Mouse (Mus musculus) myocyte (in vitro differentiated cells): ENCODE measurements at regions not wholly inside any gene's neighbourhood (a gene's known extent, or its start where the extent isn't known, plus 50 kb on each side); places are given as distances from the start of the nearest gene placed in this dataset.

ENCODE experiments used
- H3K27me3 ChIP-seq: one replicate; pipeline ENCODE4 v1.6.1; 2011; ENCODE audit not compliant: control insufficient read depth, insufficient read depth, insufficient read length
- H3K36me3 ChIP-seq: one replicate; pipeline ENCODE4 v1.6.1; 2011; ENCODE audit not compliant: control insufficient read depth, insufficient read depth
- H3K4me2 ChIP-seq: one replicate; pipeline ENCODE4 v1.6.1; 2011; ENCODE audit warnings: low read depth, control low read depth
- H3K4me3 ChIP-seq: one replicate; pipeline ENCODE4 v1.5.1; 2011; ENCODE audit warnings: mild to moderate bottlenecking, control low read depth, moderate library complexity
- H3K79me2 ChIP-seq: one replicate; pipeline ENCODE4 v1.6.1; 2011; ENCODE audit not compliant: control insufficient read depth, insufficient read depth
- H3ac ChIP-seq: one replicate; pipeline ENCODE4 v1.6.1; 2011; ENCODE audit not compliant: control insufficient read depth, insufficient read length
- CEBPB ChIP-seq: IDR thresholded peaks from 2 replicates; pipeline ENCODE4 v1.6.1; 2011; ENCODE audit warnings: mild to moderate bottlenecking, moderate library complexity; ENCODE audit not compliant: poor library complexity, insufficient read depth, severe bottlenecking
- E2F4 ChIP-seq: IDR thresholded peaks from one replicate; pipeline ENCODE4 v1.6.1; 2011; ENCODE audit warnings: mild to moderate bottlenecking, control low read depth, moderate library complexity; ENCODE audit not compliant: insufficient read depth
- MAX ChIP-seq: IDR thresholded peaks from one replicate; pipeline ENCODE4 v1.6.1; 2011; ENCODE audit warnings: low read depth, mild to moderate bottlenecking, control low read depth
- MYOD1 ChIP-seq, 3 experiments: IDR thresholded peaks; one replicate each; pipeline ENCODE4 v1.6.1; 2011; ENCODE audit warnings: control low read depth in 2 of 3, low read depth in 2 of 3, mild to moderate bottlenecking in 2 of 3, moderate library complexity in 1 of 3; ENCODE audit not compliant: insufficient read length in 2 of 3, control insufficient read depth in 1 of 3
- MYOG ChIP-seq, 3 experiments: IDR thresholded peaks; one replicate each; pipeline ENCODE4 v1.6.1; 2011; ENCODE audit warnings: control low read depth in 2 of 3, low read depth in 2 of 3, mild to moderate bottlenecking in 2 of 3; ENCODE audit not compliant: insufficient read length in 2 of 3, control insufficient read depth in 1 of 3, insufficient read depth in 1 of 3
- POLR2A ChIP-seq: IDR thresholded peaks from one replicate; pipeline ENCODE4 v1.6.1; 2011; ENCODE audit warnings: low read depth, mild to moderate bottlenecking, control low read depth, moderate library complexity; ENCODE audit not compliant: insufficient read length
- POLR2AphosphoS2 ChIP-seq: IDR thresholded peaks from one replicate; pipeline ENCODE4 v1.6.1; 2011; ENCODE audit warnings: low read depth, control low read depth; ENCODE audit not compliant: insufficient read length
- REST ChIP-seq: IDR thresholded peaks from one replicate; pipeline ENCODE4 v1.6.1; 2011; ENCODE audit warnings: mild to moderate bottlenecking, control low read depth, moderate library complexity; ENCODE audit not compliant: insufficient read depth, insufficient read length
- SRF ChIP-seq: IDR thresholded peaks from one replicate; pipeline ENCODE4 v1.6.1; 2011; ENCODE audit warnings: low read depth; ENCODE audit not compliant: control insufficient read depth, insufficient read length
- TCF12 ChIP-seq: IDR thresholded peaks from one replicate; pipeline ENCODE4 v1.6.1; 2011; ENCODE audit warnings: mild to moderate bottlenecking, control low read depth; ENCODE audit not compliant: poor library complexity, insufficient read depth, severe bottlenecking
- TCF3 ChIP-seq: IDR thresholded peaks from one replicate; pipeline ENCODE4 v1.6.1; 2011; ENCODE audit warnings: low read depth, control low read depth; ENCODE audit not compliant: insufficient read length
- USF1 ChIP-seq: IDR thresholded peaks from one replicate; pipeline ENCODE4 v1.6.1; 2011; ENCODE audit warnings: low read depth, mild to moderate bottlenecking, control low read depth, moderate library complexity

DNA sequence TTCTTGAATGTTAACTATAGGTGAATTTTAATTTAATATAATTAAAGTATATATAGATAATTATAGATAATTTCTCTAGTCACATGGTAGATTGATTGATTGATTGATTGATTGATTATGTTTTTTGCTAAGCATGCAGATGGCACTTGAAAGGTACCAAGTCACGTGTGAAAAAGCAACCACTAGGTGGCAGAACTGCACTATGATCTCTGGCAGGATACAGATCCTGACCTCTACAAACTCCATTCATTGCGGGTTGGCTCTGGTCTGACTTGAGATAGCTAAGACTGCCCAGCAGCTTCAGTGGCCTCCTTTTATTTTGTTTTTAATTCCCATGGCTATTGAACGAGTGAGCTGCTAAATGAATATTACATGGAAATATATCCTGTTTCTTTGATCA, 229.7 kb upstream of the Grm3 start:
- TF ChIP-seq REST: no peak
- peak; percentile 22 for TF ChIP-seq USF1
- no peaks in the 10 kb centered on the region for H3K27me3 ChIP-seq
- H3K4me3 ChIP-seq: no peak overlapping the region
- no peak overlapping the region for H3ac ChIP-seq
- H3K79me2 ChIP-seq: no peaks in the 10 kb centered on the region
- H3K36me3 ChIP-seq: no peaks in the 10 kb centered on the region
- H3K4me2 ChIP-seq: no peak overlapping the region

DNA sequence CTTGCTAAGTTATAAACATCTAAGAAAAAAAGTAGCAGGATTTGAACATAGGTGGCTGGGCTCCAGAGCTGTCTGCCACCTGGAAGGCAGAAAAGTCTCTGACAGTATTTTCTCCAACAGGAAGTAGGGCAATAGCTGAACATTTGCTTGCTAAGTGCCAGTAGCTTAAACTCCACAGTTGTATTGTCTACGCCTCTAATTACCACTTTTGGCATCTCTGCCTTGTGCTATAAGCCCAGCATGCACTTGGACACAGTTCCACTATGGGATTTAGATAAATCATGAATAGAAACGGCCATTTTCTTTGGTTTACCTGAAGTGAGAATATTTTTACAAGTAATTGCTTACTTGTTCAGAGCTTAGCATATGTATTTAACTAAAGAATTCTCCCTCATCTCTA, 213.8 kb upstream of the Grm3 start:
- no peak for TF ChIP-seq E2F4
- no peak for TF ChIP-seq TCF12
- TF ChIP-seq POLR2A: no peak
- TF ChIP-seq MYOG (IDR thresholded peaks at IDR 0.05; ENCODE audit: control insufficient read depth in 1 of 3, insufficient read depth in 1 of 3, insufficient read length in 2 of 3, low read depth in 2 of 3): no peak
- TF ChIP-seq SRF: no peak
- no peak for TF ChIP-seq POLR2AphosphoS2
- no peak for TF ChIP-seq CEBPB
- no peak for TF ChIP-seq TCF3
- TF ChIP-seq MYOD1 (IDR thresholded peaks at IDR 0.05; ENCODE audit: control insufficient read depth in 1 of 3, insufficient read length in 2 of 3, low read depth in 2 of 3): no peak
- no peak for TF ChIP-seq USF1
- no peak for TF ChIP-seq MAX
- no peak for TF ChIP-seq REST
- Histone ChIP-seq H3ac (no peak overlapping the region), H3K4me2 (no peak overlapping the region), H3K4me3 (no peak overlapping the region), H3K79me2 (no peaks in the 10 kb centered on the region), H3K27me3 (no peaks in the 10 kb centered on the region), H3K36me3 (no peaks in the 10 kb centered on the region)

DNA sequence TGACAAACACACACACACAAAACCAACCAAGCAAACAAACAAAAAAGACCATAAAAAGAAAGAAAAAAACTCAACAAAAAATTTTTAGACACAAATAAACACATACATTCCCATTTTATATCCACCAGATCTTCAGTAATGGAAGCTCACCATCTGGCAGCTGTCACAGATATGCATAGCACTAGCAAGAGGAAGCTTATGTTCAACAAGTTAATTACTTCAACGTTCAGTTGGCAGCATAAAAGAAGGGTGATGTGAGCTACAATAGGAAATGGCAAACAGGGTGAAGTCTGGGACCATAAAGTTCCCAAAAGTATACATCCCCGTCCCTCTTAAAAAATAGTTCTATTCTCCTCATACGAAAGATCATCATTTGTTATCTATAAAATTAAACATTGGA, 188.0 kb upstream of the Grm3 start:
- H3K4me2 ChIP-seq: no peak overlapping the region
- H3ac ChIP-seq: no peak overlapping the region
- H3K4me3 ChIP-seq: no peak overlapping the region
- no peaks in the 10 kb centered on the region for H3K79me2 ChIP-seq
- no peaks in the 10 kb centered on the region for H3K27me3 ChIP-seq
- no peak for TF ChIP-seq USF1
- no peak for TF ChIP-seq TCF3
- no peak for TF ChIP-seq SRF
- no peak for TF ChIP-seq POLR2A
- TF ChIP-seq TCF12: no peak
- no peak for TF ChIP-seq MAX
- H3K36me3 ChIP-seq: no peaks in the 10 kb centered on the region

DNA sequence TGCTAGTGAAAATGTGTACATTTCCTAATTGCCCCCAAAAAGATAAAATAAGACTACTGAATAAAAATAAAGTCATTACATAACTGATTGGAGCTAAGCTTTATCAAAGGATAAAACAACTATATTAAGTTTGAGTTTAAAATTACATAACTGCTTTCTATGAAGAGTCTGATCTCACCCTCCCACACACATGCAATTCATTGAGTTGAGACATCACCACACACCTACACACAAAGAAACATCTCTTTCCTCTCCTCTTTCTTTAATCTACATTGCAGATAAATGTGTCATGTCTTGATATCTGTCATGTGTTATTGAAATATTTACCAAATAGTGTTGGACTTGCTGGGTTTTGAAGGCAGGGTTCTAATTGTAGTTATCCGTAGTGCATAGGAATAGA, 186.8 kb upstream of the Grm3 start:
- no peak overlapping the region for H3K4me3 ChIP-seq
- H3K36me3 ChIP-seq: no peaks in the 10 kb centered on the region
- H3K4me2 ChIP-seq: no peak overlapping the region
- no peaks in the 10 kb centered on the region for H3K79me2 ChIP-seq
- TF ChIP-seq TCF12 (no peak), POLR2AphosphoS2 (no peak), TCF3 (no peak), MYOD1 (IDR thresholded peaks at IDR 0.05; ENCODE audit: control insufficient read depth in 1 of 3, insufficient read length in 2 of 3, low read depth in 2 of 3) (no peak), CEBPB (no peak), MAX (no peak), POLR2A (no peak), MYOG (IDR thresholded peaks at IDR 0.05; ENCODE audit: control insufficient read depth in 1 of 3, insufficient read depth in 1 of 3, insufficient read length in 2 of 3, low read depth in 2 of 3) (no peak), REST (no peak), E2F4 (no peak), SRF (no peak), USF1 (no peak)
- H3ac ChIP-seq: no peak overlapping the region
- H3K27me3 ChIP-seq: no peaks in the 10 kb centered on the region

DNA sequence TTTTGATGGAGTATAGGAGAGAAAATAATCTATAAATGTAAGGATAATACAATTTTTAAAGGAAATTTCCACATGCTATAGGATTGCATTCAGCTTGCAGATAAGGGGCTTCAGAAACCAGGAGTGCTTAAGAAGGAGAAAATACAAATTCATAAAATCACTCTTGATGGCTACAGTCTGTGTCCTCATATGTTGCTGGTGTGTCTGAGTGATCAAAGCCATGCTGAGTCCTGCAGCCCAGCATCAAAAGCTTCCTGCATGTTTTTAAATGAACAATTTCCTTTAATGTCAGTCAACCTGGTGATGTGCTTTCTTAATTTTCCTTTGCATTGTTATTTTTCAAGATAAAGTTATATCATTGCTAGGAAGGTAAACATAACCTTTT, 186.1 kb upstream of the Grm3 start:
- H3ac ChIP-seq: no peak overlapping the region
- H3K4me2 ChIP-seq: no peak overlapping the region
- no peaks in the 10 kb centered on the region for H3K79me2 ChIP-seq
- no peaks in the 10 kb centered on the region for H3K27me3 ChIP-seq
- no peak for TF ChIP-seq SRF
- no peak for TF ChIP-seq TCF12
- TF ChIP-seq POLR2AphosphoS2: no peak
- TF ChIP-seq CEBPB: no peak
- no peak for TF ChIP-seq TCF3
- TF ChIP-seq MYOD1 (IDR thresholded peaks at IDR 0.05; ENCODE audit: control insufficient read depth in 1 of 3, insufficient read length in 2 of 3, low read depth in 2 of 3): no peak
- TF ChIP-seq E2F4: no peak
- TF ChIP-seq USF1: no peak
- TF ChIP-seq POLR2A: no peak
- TF ChIP-seq MAX: no peak
- TF ChIP-seq REST: no peak
- no peak for TF ChIP-seq MYOG (IDR thresholded peaks at IDR 0.05; ENCODE audit: control insufficient read depth in 1 of 3, insufficient read depth in 1 of 3, insufficient read length in 2 of 3, low read depth in 2 of 3)
- no peak overlapping the region for H3K4me3 ChIP-seq
- H3K36me3 ChIP-seq: no peaks in the 10 kb centered on the region
